ENCODE assay signal across 12 mouse cellular contexts in the genomic region with DNA sequence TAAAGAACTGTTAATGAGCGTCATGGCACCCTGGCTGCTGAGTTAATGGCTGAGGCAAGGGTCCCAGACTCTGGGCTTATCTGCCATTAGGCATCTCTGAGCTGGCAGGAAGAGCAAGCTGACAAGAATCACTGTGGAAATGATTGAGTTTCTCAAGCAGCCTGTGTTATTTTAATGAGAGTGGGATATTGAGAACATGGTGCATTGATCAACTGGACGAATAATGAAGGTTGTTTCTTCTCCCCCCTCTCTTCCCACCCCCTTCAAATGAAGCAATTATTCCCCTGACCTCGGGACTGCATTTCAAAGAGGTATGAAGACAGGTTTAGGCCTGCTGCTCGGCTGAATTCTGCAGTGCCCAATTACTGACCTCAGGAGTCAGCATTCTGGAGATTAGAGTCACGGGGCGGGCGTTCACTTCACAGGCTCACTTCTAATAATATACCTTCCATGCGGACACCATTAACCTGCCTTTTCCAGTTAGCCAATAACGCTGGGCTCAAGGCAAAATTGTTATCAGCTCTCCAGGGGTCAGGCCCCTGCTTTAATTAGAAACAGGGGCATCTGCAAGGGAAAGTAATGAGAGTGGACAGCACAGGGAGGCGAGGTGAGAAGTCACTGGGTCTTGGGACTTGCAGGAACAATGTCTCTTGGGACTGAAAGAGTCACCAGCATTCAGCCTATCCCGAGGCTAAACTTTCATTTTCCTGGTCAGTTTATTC.
A peak's percentile ranks its signal among the peaks of the same experiment; 100 is the strongest.
DNase-seq lines count a peak whose midpoint lies in the region; ATAC-seq lines count a peak whose summit lies in the region.
"Had no signal": no experiment of that assay in that cellular context is flagged by ENCODE, and none has a peak within 500 bp of the region (broad histone marks: within the 10 kb centered on the region; RNA-seq: fewer than 3 reads in every experiment).

No protein-coding gene starts in this region.

- no peaks in the 10 kb centered on the region for H3K27me3 ChIP-seq in forebrain, embryonic 15.5 days
- no peaks in the 10 kb centered on the region for H3K27me3 ChIP-seq in limb, embryonic 10.5 days (ENCODE audit: low read depth, poor library complexity, severe bottlenecking)
- H3K27me3 ChIP-seq: embryonic facial prominence, embryonic 13.5 days; megakaryocyte, embryonic 14.5 days had no signal

- H3K36me3 ChIP-seq in forebrain, embryonic 15.5 days: no peaks in the 10 kb centered on the region
- no peaks in the 10 kb centered on the region for H3K36me3 ChIP-seq in limb, embryonic 10.5 days
- H3K36me3 ChIP-seq: embryonic facial prominence, embryonic 13.5 days had no signal

- H3K4me3 ChIP-seq in forebrain, embryonic 15.5 days: no peak overlapping the region
- no peak overlapping the region for H3K4me3 ChIP-seq in limb, embryonic 10.5 days
- H3K4me3 ChIP-seq: embryonic facial prominence, embryonic 13.5 days; gastrocnemius, adult 2 months; megakaryocyte, embryonic 14.5 days had no signal

- intact Hi-C loops in left cerebral cortex, postnatal 25 days (cut with DNase I): no loop called here

- peak; percentile 68; the same call in 1 of the 2 replicates for ATAC-seq in forebrain, embryonic 15.5 days (replicated peaks)
- ATAC-seq in megakaryocyte-erythroid progenitor cell, adult 5-6 weeks (replicated peaks; ENCODE audit: low FRiP score, low TSS enrichment, poor library complexity, severe bottlenecking): no peak

- H3K4me1 ChIP-seq in forebrain, embryonic 15.5 days: peaks cover 19% of the 10 kb centered on the region
- H3K4me1 ChIP-seq in limb, embryonic 10.5 days: peaks cover 77% of the 10 kb centered on the region
- H3K4me1 ChIP-seq: megakaryocyte, embryonic 14.5 days had no signal

- H3K4me2 ChIP-seq in forebrain, embryonic 15.5 days (replicated peaks): no peak overlapping the region
- H3K4me2 ChIP-seq: embryonic facial prominence, embryonic 13.5 days; lung, embryonic 14.5 days had no signal

- WGBS in forebrain, embryonic 15.5 days: 11% methylated on average over 11 of the region's 11 CpGs
- 10% methylated on average over 11 of the region's 11 CpGs for WGBS in limb, embryonic 10.5 days

- H3K9me3 ChIP-seq in forebrain, embryonic 15.5 days: no peaks in the 10 kb centered on the region
- no peaks in the 10 kb centered on the region for H3K9me3 ChIP-seq in limb, embryonic 10.5 days (replicated peaks)
- H3K9me3 ChIP-seq: embryonic facial prominence, embryonic 13.5 days; megakaryocyte, embryonic 14.5 days had no signal

- H3K27ac ChIP-seq in forebrain, embryonic 15.5 days (replicated peaks): peak overlapping the region; percentile 28; the same call in 1 of the 2 replicates
- peak overlapping the region; percentile 72 for H3K27ac ChIP-seq in limb, embryonic 10.5 days
- H3K27ac ChIP-seq: embryonic facial prominence, embryonic 13.5 days; gastrocnemius, adult 2 months had no signal

- peak; percentile 93 for DNase-seq in heart, adult 11 months
- DNase-seq in heart, adult 8-10 months (ENCODE audit: low spot score): no peak
- DNase-seq in Muller cell, postnatal 12 days (ENCODE audit: inconsistent ontology term): peak; percentile 53
- peak; percentile 76 for DNase-seq in limb, embryonic 10.5 days (ENCODE audit: low spot score)
- DNase-seq in layer of hippocampus, postnatal 25 days (ENCODE audit: extremely low spot score in 1 of 2, low spot score in 1 of 2): no peak
- no peak for DNase-seq in left cerebral cortex, postnatal 25 days (ENCODE audit: low spot score in 2 of 2)
- DNase-seq: gastrocnemius, adult 2 months; lung, embryonic 14.5 days had no signal

- no peak overlapping the region for H3K9ac ChIP-seq in forebrain, embryonic 15.5 days (replicated peaks)
- H3K9ac ChIP-seq: embryonic facial prominence, embryonic 13.5 days; lung, embryonic 14.5 days had no signal

Comparison
In these comparisons a context has a peak if more than half of its experiments do, and no peak if none do; other contexts are left out.
1. DNase-seq: peak in heart, adult 11 months (single experiment), Muller cell, postnatal 12 days (single experiment) and limb, embryonic 10.5 days (single experiment); none in heart, adult 8-10 months (single experiment), layer of hippocampus, postnatal 25 days (0 of 2) and left cerebral cortex, postnatal 25 days (0 of 2).